Mouse (Mus musculus) urinary bladder, postnatal 14 days (tissue): ENCODE results near the gene Tradd.
"Not testable (repeated sequence)": the region's sequence is repeated elsewhere in the genome, so short reads cannot be mapped to it uniquely, and the experiment has no call there.

Experiments
- DNase-seq: peaks from one replicate; pipeline ENCODE4 v3.0.0; 2021; ENCODE audit warnings: low spot score

Tradd gene

GRCm38 (mm10) chr8:105295256-105295655 lies 30.8 kb upstream of the Tradd start:
- DNase-seq = no peak

- no peak for DNase-seq
Measured at GRCm38 (mm10) chr8:105294776-105295175, 30.4 kb upstream of the Tradd start.

DNA sequence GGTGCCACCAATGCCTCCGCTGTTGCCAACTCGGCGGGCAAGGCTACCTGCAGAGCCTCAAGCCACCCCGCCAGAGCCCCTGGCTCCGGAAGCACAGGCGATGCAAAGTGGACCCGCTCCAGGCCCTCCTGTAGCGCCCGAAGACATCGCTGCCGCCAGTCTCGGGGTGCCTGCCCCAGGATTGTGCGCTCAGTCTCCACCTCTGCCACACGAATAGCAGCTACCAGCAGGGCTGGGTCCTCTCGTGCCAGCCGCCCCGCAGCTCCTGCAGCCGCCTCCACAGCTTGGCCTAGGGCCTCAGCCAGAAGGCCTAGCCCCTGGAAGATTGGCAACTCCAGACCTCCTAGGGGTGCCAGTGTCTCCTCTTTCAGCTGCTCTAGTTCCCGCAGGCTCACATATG lies 29.0 kb upstream of the Tradd start:
- DNase-seq = no peak

- DNase-seq = no peak
Measured at GRCm38 (mm10) chr8:105292471-105292870, 28.1 kb upstream of the Tradd start.

DNA sequence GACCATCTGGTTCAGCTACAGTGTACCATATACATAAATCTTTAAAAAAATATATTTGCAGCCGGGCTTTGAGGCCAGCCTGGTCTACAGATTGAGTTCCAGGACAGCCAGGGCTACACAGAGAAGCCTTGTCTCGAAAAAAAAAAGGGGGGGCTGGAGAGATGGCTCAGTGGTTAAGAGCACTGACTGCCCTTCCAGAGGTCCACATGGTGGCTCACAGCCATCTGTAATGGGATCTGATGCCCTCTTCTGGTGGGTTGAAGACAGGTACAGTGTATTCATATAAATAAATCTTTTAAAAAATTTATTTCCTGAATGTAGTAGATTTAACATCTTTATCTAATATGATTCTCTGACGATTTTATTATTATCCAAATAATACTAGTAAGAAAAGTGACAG lies 27.4 kb upstream of the Tradd start:
- DNase-seq = not testable (repeated sequence)

- not testable (repeated sequence) for DNase-seq
Measured at GRCm38 (mm10) chr8:105291364-105291763, 27.0 kb upstream of the Tradd start.

DNA sequence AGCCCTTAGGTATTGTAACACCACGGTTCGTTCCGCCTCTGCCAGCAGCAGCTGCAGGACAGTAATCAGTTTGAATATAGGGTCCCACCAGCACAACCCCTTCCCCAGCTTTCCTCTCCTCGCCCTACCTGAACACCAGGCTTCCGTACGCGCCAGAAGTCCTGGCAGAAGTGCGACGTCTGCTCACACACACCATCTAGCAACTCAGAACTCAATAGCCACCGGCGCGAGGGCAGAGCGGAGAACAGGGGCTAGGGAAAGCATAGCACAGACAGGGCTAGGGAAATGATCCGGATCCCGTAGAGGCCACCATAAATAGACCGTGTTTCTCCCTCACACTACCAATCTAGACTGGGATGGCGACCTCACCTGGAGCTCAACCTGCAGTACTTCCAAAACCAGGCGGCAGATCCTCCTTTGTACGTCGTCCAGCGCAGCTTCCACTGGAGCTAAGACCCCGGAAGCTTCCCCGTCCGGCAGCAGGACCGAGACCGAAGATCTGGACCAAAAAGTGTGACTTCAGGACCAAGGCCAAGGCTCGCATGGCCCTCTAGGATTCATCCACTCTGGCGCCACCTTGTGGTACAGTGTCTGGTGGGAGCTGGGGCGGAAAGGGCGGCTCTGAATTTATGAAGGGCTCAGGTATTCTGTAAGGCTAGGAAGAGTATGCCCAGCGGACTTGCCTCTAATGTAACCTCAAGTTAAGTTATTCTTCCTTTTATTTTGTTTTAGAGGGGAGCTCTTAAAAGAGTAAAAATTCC lies 26.3 kb upstream of the Tradd start:
- DNase-seq = peak; percentile 95

DNA sequence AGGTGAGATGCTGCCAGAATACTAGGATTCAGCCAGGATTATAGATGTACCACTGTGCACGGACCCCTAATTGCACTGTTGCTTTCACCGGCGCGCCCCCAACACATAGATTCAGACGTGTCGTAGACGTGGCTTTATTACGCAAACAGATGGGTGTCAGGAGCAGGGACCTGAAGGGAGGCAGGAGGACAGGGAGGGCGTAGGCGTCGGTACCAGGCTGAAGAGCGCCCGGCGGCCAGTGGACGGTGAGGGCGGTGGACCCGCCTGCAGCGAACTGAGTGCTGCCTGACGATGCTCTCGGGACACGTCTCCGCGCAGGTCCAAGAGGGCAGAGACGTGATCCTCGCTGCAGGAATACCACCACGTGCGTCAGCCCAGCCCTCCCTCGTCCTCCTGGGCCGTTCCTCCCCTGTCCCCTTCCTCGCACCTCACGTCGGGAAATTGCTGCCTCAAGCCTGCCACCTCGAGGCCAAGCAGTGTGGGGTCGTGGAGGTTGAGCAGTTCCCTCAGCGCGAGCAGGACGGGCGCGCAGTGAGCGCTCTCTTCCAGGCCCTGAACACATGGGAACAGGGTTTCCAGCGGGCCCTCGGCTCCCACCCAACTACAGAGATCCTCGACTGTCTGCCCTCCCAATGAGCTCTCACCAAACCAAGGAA lies 25.5 kb upstream of the Tradd start, which contains the start of gene 4931428F04Rik:
4931428F04Rik (minus strand) TSS at position 60 of the 656 bp plus-strand sequence.
- peak; percentile 41 for DNase-seq

- peak; percentile 93 for DNase-seq
Measured at GRCm38 (mm10) chr8:105288958-105289732, 24.7 kb upstream of the Tradd start.

- DNase-seq = no peak
Measured at GRCm38 (mm10) chr8:105288231-105288630, 23.8 kb upstream of the Tradd start.

DNA sequence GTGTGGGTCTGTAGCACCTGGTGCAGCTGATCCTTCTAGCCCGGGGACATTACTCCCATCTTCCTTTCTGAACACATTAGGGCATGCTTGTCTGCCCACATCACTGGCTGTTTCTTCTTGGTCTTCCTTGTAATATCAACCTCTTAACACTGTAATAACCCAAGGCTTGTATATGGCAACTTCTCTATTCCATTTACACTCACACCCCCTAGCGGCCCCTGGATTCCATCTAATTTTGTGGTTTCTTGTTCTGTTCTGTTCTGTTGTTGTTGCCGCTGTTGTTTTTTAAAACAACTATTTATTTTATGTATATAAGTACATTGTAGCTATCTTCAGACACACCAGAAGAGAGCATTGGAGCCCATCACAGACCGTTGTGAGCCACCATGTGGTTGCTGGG lies 22.5 kb upstream of the Tradd start:
- DNase-seq = no peak

DNA sequence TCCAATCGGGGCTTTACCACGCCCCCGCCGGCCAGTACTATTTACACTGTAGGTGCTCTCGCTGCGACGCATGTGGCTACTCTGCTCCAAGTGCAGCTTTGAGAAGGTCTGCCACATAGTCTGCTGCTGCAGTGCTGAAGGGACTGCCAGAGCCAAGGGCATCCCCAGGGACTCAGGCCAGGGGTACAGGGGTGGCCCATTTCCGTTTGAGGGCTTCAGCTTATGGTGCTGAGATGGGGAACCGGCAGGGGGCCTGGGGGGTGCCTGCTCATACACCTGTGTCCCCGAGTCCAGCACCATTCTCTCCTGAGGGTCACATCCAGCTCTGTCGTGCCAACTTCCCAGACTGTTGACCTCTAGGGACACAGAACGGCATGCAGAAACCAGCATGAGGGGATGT lies 21.1 kb upstream of the Tradd start:
- DNase-seq = no peak

GRCm38 (mm10) chr8:105283074-105283473 lies 18.7 kb upstream of the Tradd start:
- DNase-seq = peak; percentile 58

GRCm38 (mm10) chr8:105282239-105282638 lies 17.8 kb upstream of the Tradd start:
- no peak for DNase-seq

- DNase-seq = no peak
Measured at GRCm38 (mm10) chr8:105281821-105282220, 17.4 kb upstream of the Tradd start.

DNA sequence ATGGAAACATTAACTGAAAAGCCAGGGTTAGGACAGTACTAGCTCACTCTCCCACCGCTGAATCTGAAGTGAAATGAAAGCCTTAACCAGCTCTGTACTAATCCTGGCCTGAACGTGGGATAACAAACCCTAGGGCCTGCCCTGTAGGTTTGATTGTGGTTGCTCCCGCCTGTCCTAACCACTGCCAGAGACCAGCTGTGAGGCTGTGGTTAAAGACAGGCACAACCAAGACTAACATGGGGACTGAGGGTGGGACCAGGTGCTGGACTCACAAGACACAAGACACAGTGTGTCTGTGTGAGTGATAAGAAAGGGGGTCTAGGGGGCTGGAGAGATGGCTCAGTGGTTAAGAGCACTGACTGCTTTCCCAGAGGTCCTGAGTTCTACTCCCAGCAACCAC lies 16.2 kb upstream of the Tradd start:
- no peak for DNase-seq

DNA sequence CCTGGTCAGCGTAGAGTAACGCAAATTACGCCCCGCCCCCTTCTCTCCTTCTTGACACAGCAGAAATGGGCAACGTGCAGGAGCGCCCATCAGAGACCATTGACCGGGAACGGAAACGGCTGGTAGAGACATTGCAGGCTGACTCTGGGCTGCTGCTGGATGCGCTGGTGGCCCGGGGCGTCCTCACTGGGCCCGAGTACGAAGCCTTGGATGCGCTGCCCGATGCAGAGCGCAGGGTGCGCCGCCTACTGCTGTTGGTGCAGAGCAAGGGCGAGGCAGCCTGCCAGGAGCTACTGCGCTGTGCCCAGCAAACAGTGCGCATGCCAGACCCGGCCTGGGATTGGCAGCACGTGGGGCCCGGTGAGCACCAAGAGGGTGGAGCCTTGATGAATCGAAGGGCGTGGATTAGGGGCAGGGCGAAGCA lies 14.5 kb upstream of the Tradd start:
- peak; percentile 81 for DNase-seq

GRCm38 (mm10) chr8:105276292-105277120 lies 12.1 kb upstream of the Tradd start:
- DNase-seq = peak; percentile 58

GRCm38 (mm10) chr8:105275840-105276239 lies 11.4 kb upstream of the Tradd start, which contains the start of gene Nol3:
Gene Nol3, plus strand, starts transcription at chr8:105276140.
- no peak for DNase-seq

DNA sequence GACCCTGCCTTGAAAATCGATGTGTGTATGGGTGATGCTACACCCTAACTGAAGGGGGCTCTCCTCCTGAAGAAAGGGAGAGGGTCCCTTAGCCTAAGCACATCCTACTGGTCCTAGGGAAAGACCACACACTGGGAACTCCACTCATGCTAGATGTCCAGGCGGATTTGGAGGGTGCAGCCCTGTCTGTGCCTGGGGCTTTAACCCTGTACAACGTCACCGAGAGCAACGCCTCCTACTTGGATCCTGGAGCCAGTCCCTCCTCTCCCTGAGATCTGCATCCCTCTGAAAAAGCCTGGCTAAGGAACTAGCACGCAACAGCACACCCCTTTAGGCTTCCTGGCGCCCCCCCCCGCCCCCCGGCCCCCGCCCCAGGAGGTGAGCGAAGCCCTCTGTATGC lies 11.0 kb upstream of the Tradd start:
- no peak for DNase-seq

DNA sequence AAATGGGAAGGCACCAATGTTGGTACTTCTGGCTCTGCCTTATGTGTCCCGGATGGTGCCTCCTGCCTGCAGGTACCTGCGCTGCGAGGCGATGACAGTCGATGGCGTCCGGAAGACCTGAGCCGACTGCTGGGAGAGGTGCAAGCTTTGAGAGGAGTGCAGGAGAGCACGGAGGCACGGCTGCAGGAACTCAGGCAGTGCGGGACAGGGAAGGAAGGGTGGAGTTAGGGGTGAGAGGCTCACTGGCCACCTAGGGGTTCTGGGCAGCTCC lies 6.4 kb upstream of the Tradd start:
- DNase-seq = no peak
